Mouse (Mus musculus): Measurements from ENCODE around the gene Ogfod3.
A peak's percentile ranks its signal among the peaks of the same experiment; 100 is the strongest.

Ogfod3 gene

GRCm38 (mm10) chr11:121204161-121205006 is at the start of gene Ogfod3, which contains the start of gene Hexdc:
Gene Ogfod3 (minus strand): TSS chr11:121204711.
Gene Hexdc (plus strand): TSS chr11:121204433.
- DNase-seq (ENCODE audit: low read depth, low spot score), result peak; percentile 98
- peaks cover 3% of the 10 kb centered on the region; the same call in 1 of the 2 replicates for H3K36me3 ChIP-seq (ENCODE audit: control insufficient read depth, insufficient read depth, low read length, poor library complexity, severe bottlenecking)
- no peaks in the 10 kb centered on the region for H3K27me3 ChIP-seq (ENCODE audit: control insufficient read depth, insufficient read depth, low read length, poor library complexity, severe bottlenecking)

- Histone ChIP-seq H3K36me3 (ENCODE audit: control insufficient read depth, insufficient read depth, low read length, poor library complexity, severe bottlenecking) (peaks cover 24% of the 10 kb centered on the region), H3K27me3 (ENCODE audit: control insufficient read depth, insufficient read depth, low read length, poor library complexity, severe bottlenecking) (no peaks in the 10 kb centered on the region)
- DNase-seq (ENCODE audit: low read depth, low spot score), result no peak
These were observed 45.7 kb upstream of the Ogfod3 start for GRCm38 (mm10) chr11:121250196-121250595.

GRCm38 (mm10) chr11:121239669-121240068 is 35.2 kb upstream of the Ogfod3 start:
- no peaks in the 10 kb centered on the region; the same call in 1 of the 2 replicates for H3K27me3 ChIP-seq (ENCODE audit: control insufficient read depth, insufficient read depth, low read length, poor library complexity, severe bottlenecking)
- no peak for DNase-seq (ENCODE audit: low read depth, low spot score)

GRCm38 (mm10) chr11:121237345-121238128 is 33.0 kb upstream of the Ogfod3 start:
- peak; percentile 63 for DNase-seq (ENCODE audit: low read depth, low spot score)
- no peaks in the 10 kb centered on the region; the same call in 1 of the 2 replicates for H3K27me3 ChIP-seq (ENCODE audit: control insufficient read depth, insufficient read depth, low read length, poor library complexity, severe bottlenecking)
- peaks cover 3% of the 10 kb centered on the region for H3K36me3 ChIP-seq (ENCODE audit: control insufficient read depth, insufficient read depth, low read length, poor library complexity, severe bottlenecking)

More at GRCm38 (mm10) chr11:121239669-121240068, 35.2 kb upstream of the Ogfod3 start:
- H3K36me3 ChIP-seq (ENCODE audit: control insufficient read depth, insufficient read depth, low read length, poor library complexity, severe bottlenecking), result peaks cover 3% of the 10 kb centered on the region

- H3K36me3 ChIP-seq (ENCODE audit: control insufficient read depth, insufficient read depth, low read length, poor library complexity, severe bottlenecking), result peaks cover 3% of the 10 kb centered on the region
- H3K27me3 ChIP-seq (ENCODE audit: control insufficient read depth, insufficient read depth, low read length, poor library complexity, severe bottlenecking), result no peaks in the 10 kb centered on the region; the same call in 1 of the 2 replicates
- DNase-seq (ENCODE audit: low read depth, low spot score), result peak; percentile 99
These were observed 32.2 kb upstream of the Ogfod3 start, which contains the start of gene Narf for GRCm38 (mm10) chr11:121236564-121237344. Gene Narf (plus strand): TSS chr11:121237253.

- Histone ChIP-seq H3K27me3 (ENCODE audit: control insufficient read depth, insufficient read depth, low read length, poor library complexity, severe bottlenecking) (no peaks in the 10 kb centered on the region; the same call in 1 of the 2 replicates), H3K36me3 (ENCODE audit: control insufficient read depth, insufficient read depth, low read length, poor library complexity, severe bottlenecking) (peaks cover 2% of the 10 kb centered on the region)
- DNase-seq (ENCODE audit: low read depth, low spot score), result peak; percentile 76
These were observed 31.1 kb upstream of the Ogfod3 start for GRCm38 (mm10) chr11:121235475-121236238.

GRCm38 (mm10) chr11:121232706-121233105 is 28.2 kb upstream of the Ogfod3 start:
- Histone ChIP-seq H3K36me3 (ENCODE audit: control insufficient read depth, insufficient read depth, low read length, poor library complexity, severe bottlenecking) (no peaks in the 10 kb centered on the region), H3K27me3 (ENCODE audit: control insufficient read depth, insufficient read depth, low read length, poor library complexity, severe bottlenecking) (no peaks in the 10 kb centered on the region)
- DNase-seq (ENCODE audit: low read depth, low spot score), result no peak

- Histone ChIP-seq H3K27me3 (ENCODE audit: control insufficient read depth, insufficient read depth, low read length, poor library complexity, severe bottlenecking) (no peaks in the 10 kb centered on the region), H3K36me3 (ENCODE audit: control insufficient read depth, insufficient read depth, low read length, poor library complexity, severe bottlenecking) (peaks cover 5% of the 10 kb centered on the region; the same call in 1 of the 2 replicates)
- no peak for DNase-seq (ENCODE audit: low read depth, low spot score)
These were observed 27.2 kb upstream of the Ogfod3 start for GRCm38 (mm10) chr11:121231628-121232291.

- peaks cover 5% of the 10 kb centered on the region; the same call in 1 of the 2 replicates for H3K36me3 ChIP-seq (ENCODE audit: control insufficient read depth, insufficient read depth, low read length, poor library complexity, severe bottlenecking)
- DNase-seq (ENCODE audit: low read depth, low spot score), result no peak
- H3K27me3 ChIP-seq (ENCODE audit: control insufficient read depth, insufficient read depth, low read length, poor library complexity, severe bottlenecking), result no peaks in the 10 kb centered on the region
These were observed 26.7 kb upstream of the Ogfod3 start for GRCm38 (mm10) chr11:121231191-121231590.

GRCm38 (mm10) chr11:121229018-121229439 is 24.5 kb upstream of the Ogfod3 start, which contains the start of gene Cybc1:
Gene Cybc1 (minus strand): TSS chr11:121229322.
- Histone ChIP-seq H3K27me3 (ENCODE audit: control insufficient read depth, insufficient read depth, low read length, poor library complexity, severe bottlenecking) (no peaks in the 10 kb centered on the region), H3K36me3 (ENCODE audit: control insufficient read depth, insufficient read depth, low read length, poor library complexity, severe bottlenecking) (peaks cover 9% of the 10 kb centered on the region)
- peak; percentile 93 for DNase-seq (ENCODE audit: low read depth, low spot score)

GRCm38 (mm10) chr11:121228129-121229017 is 23.9 kb upstream of the Ogfod3 start:
- DNase-seq (ENCODE audit: low read depth, low spot score), result peak; percentile 93
- H3K27me3 ChIP-seq (ENCODE audit: control insufficient read depth, insufficient read depth, low read length, poor library complexity, severe bottlenecking), result no peaks in the 10 kb centered on the region
- peaks cover 14% of the 10 kb centered on the region for H3K36me3 ChIP-seq (ENCODE audit: control insufficient read depth, insufficient read depth, low read length, poor library complexity, severe bottlenecking)

- Histone ChIP-seq H3K36me3 (ENCODE audit: control insufficient read depth, insufficient read depth, low read length, poor library complexity, severe bottlenecking) (peaks cover 14% of the 10 kb centered on the region), H3K27me3 (ENCODE audit: control insufficient read depth, insufficient read depth, low read length, poor library complexity, severe bottlenecking) (no peaks in the 10 kb centered on the region)
- DNase-seq (ENCODE audit: low read depth, low spot score), result no peak
These were observed 17.0 kb upstream of the Ogfod3 start for GRCm38 (mm10) chr11:121221321-121222010.

All from splenic B cell, adult 2 months (primary cell).